Mouse (Mus musculus) neural tube, embryonic 11.5 days (tissue): ENCODE measurements around the gene Mul1. TPM values are rescaled to one million over a fixed set of nuclear protein-coding genes. Genes with fewer than 3 reads are reported as not detected.

ENCODE experiments used
- ATAC-seq: fragments of 200-750 bp; cut with Nextera tagmentation; 2 replicates; pipeline ENCODE4 v1.8.0; 2017; ENCODE audit warnings: moderate number of reproducible peaks, mild to moderate bottlenecking, moderate TSS enrichment, moderate library complexity; ENCODE audit not compliant: insufficient read depth, low FRiP score, low TSS enrichment
- DNase-seq: peaks from one replicate; pipeline ENCODE4 v3.0.0-alpha.2; 2015; ENCODE audit warnings: low spot score
- H3K27ac ChIP-seq: fragments of 300-500 bp; sonication (generic); 2 replicates; pipeline ENCODE4 v1.5.1; 2014; ENCODE audit warnings: low read depth, mild to moderate bottlenecking, low read length
- H3K27me3 ChIP-seq: fragments of 300-500 bp; sonication (generic); 2 replicates; pipeline ENCODE4 v1.6.1; 2014; ENCODE audit warnings: mild to moderate bottlenecking, low read length, mixed read lengths; ENCODE audit not compliant: control insufficient read depth, insufficient read depth
- H3K36me3 ChIP-seq: fragments of 300-500 bp; sonication (generic); 2 replicates; pipeline ENCODE4 v1.6.1; 2014; ENCODE audit warnings: mild to moderate bottlenecking, low read length, moderate library complexity, mixed read lengths; ENCODE audit not compliant: control insufficient read depth, insufficient read depth
- H3K4me1 ChIP-seq: fragments of 300-500 bp; sonication (generic); 2 replicates; pipeline ENCODE4 v1.6.1; 2014; ENCODE audit warnings: low read length, mixed read lengths; ENCODE audit not compliant: control insufficient read depth, insufficient read depth
- H3K4me2 ChIP-seq: fragments of 300-500 bp; sonication (generic); 2 replicates; pipeline ENCODE4 v1.6.1; 2014; ENCODE audit warnings: low read depth, mild to moderate bottlenecking, moderate library complexity
- H3K4me3 ChIP-seq: fragments of 300-500 bp; sonication (generic); 2 replicates; pipeline ENCODE4 v1.5.1; 2014; ENCODE audit warnings: low read depth, low read length
- H3K9ac ChIP-seq: fragments of 300-500 bp; sonication (generic); 2 replicates; pipeline ENCODE4 v1.6.1; 2014; ENCODE audit warnings: mild to moderate bottlenecking, low read length
- H3K9me3 ChIP-seq: fragments of 300-500 bp; sonication (generic); 2 replicates; pipeline ENCODE4 v1.6.1; 2016; ENCODE audit warnings: low read length; ENCODE audit not compliant: control insufficient read depth
- WGBS: fragments of 180-500 bp; shearing (Covaris S2); extraction: QIAGEN DNeasy Blood & Tissue Kit; methylation state at CpG from one replicate; pipeline ENCODE4 v1.1.7; 2014; 5-methylcytosine and 5-hydroxymethylcytosine counted together
- polyA plus RNA-seq: library from polyadenylated mRNA; unstranded; fragments of >200 nt; fragmentation: Nextera tagmentation; extraction: Ambion mirVana; gene quantifications from 2 replicates; pipeline ENCODE4 v1.2.1, GENCODE M21; 2014

The Mul1 gene
- polyA plus RNA-seq, 1 experiment from 2014 or later: 22.8 TPM

GRCm38 (mm10) chr4:138448872-138449615 lies 14.6 kb downstream of the Mul1 start:
- Histone ChIP-seq H3K9me3 (no peaks in the 10 kb centered on the region), H3K9ac (no peak overlapping the region), H3K27me3 (no peaks in the 10 kb centered on the region), H3K27ac (no peak overlapping the region), H3K4me2 (no peak overlapping the region), H3K36me3 (no peaks in the 10 kb centered on the region), H3K4me1 (peaks cover 27% of the 10 kb centered on the region), H3K4me3 (no peak overlapping the region)
- ATAC-seq: no peak
- DNase-seq: peak; percentile 9
- 54% methylated on average over 7 of the region's 7 CpGs for WGBS

GRCm38 (mm10) chr4:138449636-138450314 lies 15.3 kb downstream of the Mul1 start:
- no peaks in the 10 kb centered on the region for H3K36me3 ChIP-seq
- WGBS: 56% methylated on average over 12 of the region's 12 CpGs
- peaks cover 27% of the 10 kb centered on the region for H3K4me1 ChIP-seq
- no peak overlapping the region for H3K27ac ChIP-seq
- no peak overlapping the region for H3K9ac ChIP-seq
- DNase-seq (no peak), ATAC-seq (no peak)
- no peak overlapping the region for H3K4me2 ChIP-seq
- no peak overlapping the region for H3K4me3 ChIP-seq
- no peaks in the 10 kb centered on the region for H3K9me3 ChIP-seq
- no peaks in the 10 kb centered on the region for H3K27me3 ChIP-seq

- H3K36me3 ChIP-seq: no peaks in the 10 kb centered on the region
- H3K9me3 ChIP-seq: no peaks in the 10 kb centered on the region
- H3K4me1 ChIP-seq: peaks cover 27% of the 10 kb centered on the region
- no peak overlapping the region; the same call in 1 of the 2 replicates for H3K4me2 ChIP-seq
- WGBS: 25% methylated on average over 15 of the region's 15 CpGs
- DNase-seq (no peak), ATAC-seq (no peak)
- no peak overlapping the region for H3K27ac ChIP-seq
- peaks cover 5% of the 10 kb centered on the region; the same call in 1 of the 2 replicates for H3K27me3 ChIP-seq
- H3K4me3 ChIP-seq: no peak overlapping the region
- no peak overlapping the region for H3K9ac ChIP-seq
Observed at GRCm38 (mm10) chr4:138452306-138453096, 18.0 kb downstream of the Mul1 start.

GRCm38 (mm10) chr4:138453097-138453752 lies 18.8 kb downstream of the Mul1 start:
- H3K9ac ChIP-seq: peak overlapping the region; percentile 93
- DNase-seq: peak; percentile 61
- no peaks in the 10 kb centered on the region for H3K9me3 ChIP-seq
- WGBS: 4% methylated on average over 19 of the region's 19 CpGs
- no peaks in the 10 kb centered on the region for H3K36me3 ChIP-seq
- peaks cover 25% of the 10 kb centered on the region for H3K4me1 ChIP-seq
- H3K27me3 ChIP-seq: peaks cover 5% of the 10 kb centered on the region; the same call in 1 of the 2 replicates
- peak overlapping the region; percentile 95 for H3K27ac ChIP-seq
- H3K4me2 ChIP-seq: peak overlapping the region; percentile 86
- peak; percentile 31 for ATAC-seq
- H3K4me3 ChIP-seq: peak overlapping the region; percentile 92

GRCm38 (mm10) chr4:138453753-138454570 lies 19.5 kb downstream of the Mul1 start, which contains the start of gene Camk2n1:
TSS of gene Camk2n1 (plus strand) at chr4:138454314.
- H3K4me1 ChIP-seq: peaks cover 17% of the 10 kb centered on the region

GRCm38 (mm10) chr4:138454571-138455140 lies 20.2 kb downstream of the Mul1 start:
- Histone ChIP-seq H3K27ac (peak overlapping the region; percentile 95), H3K4me3 (peak overlapping the region; percentile 92), H3K9ac (peak overlapping the region; percentile 93), H3K4me2 (peak overlapping the region; percentile 86), H3K36me3 (no peaks in the 10 kb centered on the region), H3K4me1 (peaks cover 15% of the 10 kb centered on the region), H3K9me3 (no peaks in the 10 kb centered on the region), H3K27me3 (peaks cover 5% of the 10 kb centered on the region; the same call in 1 of the 2 replicates)
- peak; percentile 48; the same call in 1 of the 2 replicates for ATAC-seq
- under 1% methylated on average over 60 of the region's 78 CpGs for WGBS
- peak; percentile 77 for DNase-seq

More at GRCm38 (mm10) chr4:138453753-138454570, 19.5 kb downstream of the Mul1 start, which contains the start of gene Camk2n1:
- H3K4me3 ChIP-seq: peak within 1 kb of the TSS; percentile 92
- no peaks in the 10 kb centered on the region for H3K36me3 ChIP-seq
- ATAC-seq (peak; percentile 76), DNase-seq (peak; percentile 85)
- H3K27ac ChIP-seq: peak within 1 kb of the TSS; percentile 95
- H3K4me2 ChIP-seq: peak within 1 kb of the TSS; percentile 86
- H3K9me3 ChIP-seq: no peaks in the 10 kb centered on the region
- H3K9ac ChIP-seq: peak within 1 kb of the TSS; percentile 93
- peaks cover 5% of the 10 kb centered on the region; the same call in 1 of the 2 replicates for H3K27me3 ChIP-seq
- WGBS: 1% methylated on average over 27 of the region's 64 CpGs

GRCm38 (mm10) chr4:138455141-138455955 lies 20.9 kb downstream of the Mul1 start:
- Histone ChIP-seq H3K9ac (peak overlapping the region; percentile 93), H3K4me1 (peaks cover 15% of the 10 kb centered on the region), H3K4me3 (peak overlapping the region; percentile 92), H3K9me3 (no peaks in the 10 kb centered on the region), H3K4me2 (peak overlapping the region; percentile 86), H3K27me3 (peaks cover 5% of the 10 kb centered on the region; the same call in 1 of the 2 replicates), H3K27ac (peak overlapping the region; percentile 95), H3K36me3 (no peaks in the 10 kb centered on the region)
- DNase-seq: peak; percentile 66
- peak; percentile 30; the same call in 1 of the 2 replicates for ATAC-seq
- under 1% methylated on average over 57 of the region's 58 CpGs for WGBS
